Mouse (Mus musculus): ENCODE results near the gene Dvl1.

DNA sequence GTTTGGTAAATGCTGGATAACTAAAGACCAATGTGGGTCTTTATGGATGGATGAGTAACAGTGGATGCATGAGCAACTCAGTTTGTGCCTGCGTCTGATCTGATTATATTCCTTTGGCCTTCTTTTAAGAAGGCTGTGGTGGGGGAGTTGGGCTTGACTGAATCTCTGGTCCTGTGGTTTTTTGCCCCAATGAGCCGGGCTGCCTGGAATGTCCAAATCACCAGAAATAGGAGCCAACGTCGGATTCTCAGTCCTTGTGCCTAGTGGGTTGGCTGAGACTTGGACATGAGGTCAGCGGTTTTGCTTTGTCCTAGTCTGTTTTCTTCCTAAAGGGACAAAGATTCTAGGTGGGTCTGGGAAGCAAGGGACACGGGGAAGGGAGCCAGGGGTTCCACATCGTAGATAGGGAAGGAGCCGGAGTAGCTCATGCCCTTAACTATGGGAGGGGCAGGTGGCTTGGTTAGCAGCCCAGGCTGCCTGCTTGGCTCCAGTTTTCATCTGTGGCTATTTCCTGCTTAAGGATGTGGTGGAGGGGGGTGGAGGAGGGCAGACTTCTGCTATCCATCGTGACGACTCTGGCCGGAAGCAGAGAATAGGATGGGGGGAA lies 9.7 kb upstream of the Dvl1 start:
- no peak for TF ChIP-seq CTCF (IDR thresholded peaks at IDR 0.05; ENCODE audit: control insufficient read depth, insufficient read depth, low read length)
- TF ChIP-seq POLR2A (IDR thresholded peaks at IDR 0.05; ENCODE audit: borderline replicate concordance, control insufficient read depth, low read depth, low read length), result no peak

Data from bone marrow, adult 2 months (tissue).